In genomic region chr1:170691301-170691700, GRCm38 (mm10) we compare ENCODE assay signal across 14 mouse cellular contexts.
"Had no signal": no experiment of that assay in that cellular context is flagged by ENCODE, and none has a peak within 500 bp of the region (broad histone marks: within the 10 kb centered on the region; RNA-seq: fewer than 3 reads in every experiment).

No protein-coding gene starts in this region.

- ATAC-seq: midbrain, embryonic 16.5 days had no signal

- H3K9me3 ChIP-seq: limb, embryonic 10.5 days; liver, embryonic 15.5 days; lung, embryonic 15.5 days; megakaryocyte, embryonic 14.5 days; midbrain, embryonic 12.5 days had no signal

- H3K4me1 ChIP-seq: liver, embryonic 15.5 days; midbrain, embryonic 12.5 days had no signal

- H3K36me3 ChIP-seq: limb, embryonic 10.5 days; liver, embryonic 15.5 days; lung, embryonic 15.5 days; midbrain, embryonic 12.5 days had no signal

- H3K9ac ChIP-seq: liver, embryonic 15.5 days; lung, embryonic 15.5 days; midbrain, embryonic 12.5 days had no signal

- DNase-seq: kidney, postnatal 10 days; kidney, postnatal 4 days; right cerebral cortex, postnatal 14 days; thymus, postnatal 36 days had no signal

- H3K27me3 ChIP-seq: liver, embryonic 15.5 days; lung, embryonic 15.5 days; midbrain, embryonic 12.5 days had no signal

- H3K4me2 ChIP-seq: liver, embryonic 11.5 days; liver, embryonic 15.5 days; lung, embryonic 15.5 days; midbrain, embryonic 12.5 days had no signal

- H3K27ac ChIP-seq: layer of hippocampus, adult 2 months; left cerebral cortex, adult 2 months; limb, embryonic 10.5 days; liver, embryonic 15.5 days; lung, embryonic 15.5 days; macrophage; midbrain, embryonic 12.5 days had no signal

- H3K4me3 ChIP-seq: layer of hippocampus, adult 2 months; left cerebral cortex, adult 2 months; limb, embryonic 10.5 days; liver, embryonic 15.5 days; lung, embryonic 15.5 days; megakaryocyte, embryonic 14.5 days; midbrain, embryonic 12.5 days had no signal
